Mouse (Mus musculus) right cerebral cortex, adult 2 months (tissue): ENCODE measurements at regions not wholly inside any gene's neighbourhood (a gene's known extent, or its start where the extent isn't known, plus 50 kb on each side); places are given as distances from the start of the nearest gene placed in this dataset.
A peak's percentile ranks its signal among the peaks of the same experiment; 100 is the strongest.

Source experiments
- DNase-seq, 2 experiments: peaks; one replicate each; pipeline ENCODE4 v3.0.0; 2021 to 2022; ENCODE audit warnings: low spot score in 2 of 2

DNA sequence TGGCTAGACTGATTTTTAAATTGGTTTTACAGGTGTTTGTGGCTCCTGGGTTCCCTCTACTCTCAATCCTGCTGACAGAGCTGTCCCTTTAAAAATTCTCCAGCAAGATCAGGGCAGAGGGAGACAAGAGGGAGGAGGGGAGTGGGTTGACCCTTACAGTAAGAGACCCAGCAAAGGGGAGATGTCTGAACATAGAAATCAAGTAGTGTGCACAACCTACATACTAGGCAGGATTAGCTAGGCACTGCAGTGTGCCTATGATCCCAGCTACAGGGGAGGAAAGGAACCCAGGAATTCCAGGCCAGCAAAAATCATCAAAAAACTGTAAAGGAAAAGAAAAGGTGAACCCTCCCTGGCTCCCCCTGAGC is 113.2 kb upstream of the Thy1 start:
- no peak for DNase-seq

DNA sequence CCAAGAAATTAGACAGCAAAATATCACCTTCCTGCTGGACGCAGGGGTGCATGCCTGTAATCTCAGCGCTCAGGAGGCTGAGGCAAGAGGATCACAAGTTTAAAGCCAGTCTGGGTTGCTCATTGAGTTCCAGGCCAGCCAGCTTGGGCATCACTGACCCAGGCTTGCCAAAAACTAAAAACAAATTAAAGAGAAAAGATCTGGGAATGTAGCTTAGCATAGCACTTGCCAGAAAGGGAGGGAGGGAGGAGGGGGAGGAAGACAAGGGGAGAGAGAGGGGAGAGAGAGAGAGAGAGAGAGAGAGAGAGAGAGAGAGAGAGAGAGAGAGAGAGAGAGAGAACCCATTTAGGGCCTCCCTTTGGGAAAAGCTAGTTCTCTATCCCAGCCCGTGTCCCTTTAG is 112.7 kb upstream of the Thy1 start:
- no peak for DNase-seq

DNA sequence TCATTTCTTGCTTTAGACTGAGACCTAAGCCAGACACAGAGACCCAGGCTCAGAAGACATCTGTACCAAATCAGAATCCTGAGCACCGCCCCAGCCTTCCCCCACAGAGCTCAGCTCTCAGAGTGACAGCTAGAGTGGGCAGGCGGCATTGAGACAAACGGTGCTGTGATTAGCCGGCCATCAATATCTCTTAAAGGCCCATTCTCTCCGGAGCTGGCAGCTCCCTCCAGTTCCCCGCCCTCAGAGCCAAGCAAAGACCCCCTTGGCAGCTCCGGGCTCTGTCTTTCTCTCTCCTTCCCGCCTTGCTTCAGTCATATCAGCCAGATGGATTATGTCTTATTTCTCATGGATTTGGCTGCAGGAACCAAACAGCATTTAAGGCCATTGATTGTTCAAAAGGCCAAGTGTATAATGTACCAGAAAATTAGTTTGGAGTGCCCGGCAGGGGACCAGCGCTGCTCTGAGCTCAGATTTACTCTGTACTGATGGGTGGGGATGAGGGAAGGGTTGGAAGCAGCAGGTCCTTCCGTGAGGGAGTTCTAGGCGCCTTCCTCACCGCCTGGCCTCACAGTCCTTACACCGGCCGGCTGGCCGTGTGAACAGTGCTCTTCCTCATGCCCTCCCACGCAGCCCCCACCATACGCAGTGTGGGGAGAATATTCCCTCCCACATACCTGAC is 109.0 kb upstream of the Thy1 start:
- no peak for DNase-seq

DNA sequence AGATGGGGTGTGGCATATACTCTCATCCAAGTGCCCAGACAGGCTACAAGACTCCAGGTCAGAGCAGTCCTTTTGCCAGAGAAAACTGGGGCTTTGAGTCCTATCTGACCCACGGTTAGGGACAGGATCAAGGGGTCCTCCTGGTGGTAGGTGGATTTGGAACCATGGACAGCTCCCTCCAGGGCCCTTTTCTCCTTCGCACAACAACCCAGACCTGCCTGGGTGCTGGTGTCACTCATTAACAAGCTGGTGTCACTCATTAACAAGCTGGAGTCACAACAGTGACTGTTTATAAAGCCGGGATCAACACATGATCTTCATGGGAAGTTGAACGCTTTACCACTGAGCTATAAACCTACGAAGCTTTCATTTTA is 108.5 kb upstream of the Thy1 start:
- DNase-seq = no peak

DNA sequence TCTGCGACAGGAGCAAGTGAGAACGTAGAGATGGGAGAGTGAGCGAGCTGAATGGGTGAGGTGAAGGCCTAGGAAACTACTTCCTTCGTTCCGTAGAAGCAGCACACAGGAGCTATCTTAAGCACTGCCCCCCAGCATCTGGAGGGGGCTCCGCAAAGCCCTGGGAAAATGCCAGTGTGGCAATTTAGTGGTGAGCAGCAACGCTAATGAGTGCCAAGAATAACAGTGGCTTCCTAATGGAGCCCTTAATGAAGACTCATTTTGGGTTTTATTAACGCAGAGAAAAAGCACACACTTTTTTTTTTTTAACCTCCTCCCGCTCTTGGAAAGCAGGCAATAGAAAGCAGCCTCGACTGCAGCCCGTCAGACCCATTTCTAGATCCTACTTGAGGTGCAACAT is 103.8 kb upstream of the Thy1 start:
- DNase-seq = no peak

DNA sequence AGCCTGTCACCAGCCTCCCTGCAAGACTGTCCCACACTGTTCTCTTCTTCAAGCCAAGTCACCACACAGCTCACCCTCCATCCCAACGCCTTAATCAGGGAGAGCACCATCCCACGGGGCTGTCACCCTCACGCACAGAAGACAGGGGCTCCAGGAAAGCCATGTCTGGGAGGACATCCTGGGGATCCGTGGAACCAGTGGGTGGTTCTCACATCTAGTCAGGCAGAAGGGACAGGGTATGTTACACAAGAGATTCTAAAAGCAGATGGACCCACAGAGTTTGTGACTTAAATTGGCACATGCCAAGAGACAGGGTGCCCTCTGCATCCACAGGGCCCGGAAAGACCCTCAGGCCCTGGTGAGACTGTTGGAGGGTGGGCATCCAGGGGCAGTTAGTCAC is 101.0 kb upstream of the Thy1 start:
- peak in 1 of 2 experiments; percentile 21 for DNase-seq

DNA sequence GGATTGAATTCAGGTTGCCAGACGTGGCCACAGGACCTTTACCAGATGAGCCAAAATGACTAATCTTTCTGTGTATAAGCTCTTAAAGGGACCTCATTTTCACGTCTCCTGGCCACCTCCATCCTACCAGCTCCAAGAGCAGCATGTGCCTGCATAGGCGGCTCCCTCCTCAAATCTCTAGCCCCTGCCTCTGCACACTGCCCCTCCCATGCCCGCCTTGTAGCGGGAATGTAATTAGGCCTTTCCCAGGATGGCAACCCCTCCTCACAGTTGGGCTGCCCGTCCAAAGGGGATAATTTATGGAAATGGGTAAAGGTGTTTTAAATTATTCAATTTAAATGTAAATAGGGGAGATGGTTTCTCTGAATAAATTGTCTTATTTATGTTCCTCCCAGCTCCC is 99.7 kb upstream of the Thy1 start:
- no peak for DNase-seq

DNA sequence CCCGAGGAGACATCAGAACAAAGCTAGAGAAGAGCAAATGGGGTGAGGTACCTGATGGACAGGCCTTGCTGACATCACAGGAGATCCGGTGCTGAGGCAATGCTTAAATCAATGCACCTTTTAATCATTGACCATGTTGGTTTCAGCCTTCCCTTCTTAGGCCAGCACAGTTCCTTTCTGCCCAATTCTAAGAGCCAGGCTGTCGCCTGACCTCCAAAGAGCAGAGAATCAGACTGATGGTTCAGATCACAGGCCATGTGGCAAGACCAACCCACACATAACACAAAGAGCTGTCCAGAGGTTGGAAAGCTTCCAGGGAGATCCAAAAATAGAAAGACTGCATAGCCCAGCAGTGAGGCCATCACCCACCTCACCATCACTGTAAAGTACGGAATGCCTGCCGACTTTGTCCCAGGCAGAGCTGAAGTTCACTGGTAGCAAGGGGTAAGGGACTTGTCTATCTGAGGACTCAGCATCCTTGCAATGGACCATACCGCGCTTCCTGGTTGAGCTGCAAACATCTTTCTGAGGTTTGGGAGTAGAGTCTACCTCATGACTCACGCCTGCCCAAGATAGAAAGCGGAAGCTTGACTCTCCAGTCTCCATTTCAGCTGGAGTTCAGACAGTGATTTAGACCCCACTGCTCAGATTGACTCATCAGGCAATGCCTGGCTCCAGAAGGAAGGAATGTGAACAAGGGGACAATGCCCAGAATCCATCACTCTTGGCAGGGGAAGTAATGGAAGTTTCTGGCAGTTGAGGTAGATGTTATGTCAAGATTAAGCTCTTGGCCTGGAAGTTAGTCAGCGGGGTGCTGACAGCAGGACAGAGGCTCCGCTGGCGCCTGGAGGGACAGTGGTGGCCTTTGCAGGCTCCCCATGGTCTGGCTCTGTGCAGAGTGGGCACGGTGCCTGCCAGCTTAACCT is 98.1 kb upstream of the Thy1 start:
- no peak for DNase-seq

DNA sequence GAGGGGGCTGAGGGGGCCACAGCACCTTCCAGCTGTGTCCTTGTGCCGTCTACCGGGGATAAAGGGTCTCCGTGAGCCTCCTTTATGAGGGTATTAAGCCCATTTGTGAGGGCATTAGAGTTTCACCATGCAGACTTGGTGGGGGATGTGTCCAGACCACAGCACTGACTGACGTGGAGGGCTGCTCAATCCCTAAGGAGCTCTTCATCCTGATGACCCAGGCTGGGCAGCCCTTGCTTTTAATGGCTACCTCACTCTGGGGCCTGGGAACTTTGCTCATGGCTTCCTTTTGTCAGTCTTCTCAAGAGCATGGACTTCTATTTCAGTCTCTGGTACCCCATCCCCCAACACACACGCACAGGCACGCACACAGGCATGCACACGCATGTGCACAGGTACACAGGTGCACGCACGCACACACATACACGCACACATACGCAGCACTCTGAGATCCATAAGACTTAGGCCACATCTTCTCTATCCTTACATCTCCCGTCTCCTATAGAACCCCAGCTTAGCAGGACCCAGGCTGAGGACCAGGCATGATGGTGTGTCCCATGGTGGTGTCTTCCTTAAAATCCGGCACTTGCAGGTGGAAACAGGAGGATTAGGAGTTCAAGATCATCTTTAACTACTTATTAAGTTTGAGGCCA is 97.1 kb upstream of the Thy1 start:
- no peak for DNase-seq

DNA sequence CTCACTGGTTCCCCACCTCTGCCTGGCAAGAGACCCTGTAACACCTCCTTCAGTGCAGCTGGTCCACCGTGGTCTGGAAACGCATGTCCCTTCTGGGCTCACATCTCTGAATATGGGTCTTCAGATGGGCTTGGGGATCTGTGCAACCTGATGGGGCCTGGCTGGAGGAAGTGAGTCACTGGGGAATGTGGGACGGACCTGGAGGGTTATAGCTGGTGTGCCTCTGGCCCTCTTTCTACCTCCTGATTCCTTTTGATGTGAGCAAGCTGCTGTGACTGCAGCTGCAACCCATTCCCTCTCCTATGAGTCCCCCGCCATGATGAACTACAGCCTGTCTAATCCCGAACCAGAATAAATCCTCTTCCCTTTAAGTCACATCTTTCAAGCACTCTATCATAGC is 96.1 kb upstream of the Thy1 start:
- DNase-seq = no peak

DNA sequence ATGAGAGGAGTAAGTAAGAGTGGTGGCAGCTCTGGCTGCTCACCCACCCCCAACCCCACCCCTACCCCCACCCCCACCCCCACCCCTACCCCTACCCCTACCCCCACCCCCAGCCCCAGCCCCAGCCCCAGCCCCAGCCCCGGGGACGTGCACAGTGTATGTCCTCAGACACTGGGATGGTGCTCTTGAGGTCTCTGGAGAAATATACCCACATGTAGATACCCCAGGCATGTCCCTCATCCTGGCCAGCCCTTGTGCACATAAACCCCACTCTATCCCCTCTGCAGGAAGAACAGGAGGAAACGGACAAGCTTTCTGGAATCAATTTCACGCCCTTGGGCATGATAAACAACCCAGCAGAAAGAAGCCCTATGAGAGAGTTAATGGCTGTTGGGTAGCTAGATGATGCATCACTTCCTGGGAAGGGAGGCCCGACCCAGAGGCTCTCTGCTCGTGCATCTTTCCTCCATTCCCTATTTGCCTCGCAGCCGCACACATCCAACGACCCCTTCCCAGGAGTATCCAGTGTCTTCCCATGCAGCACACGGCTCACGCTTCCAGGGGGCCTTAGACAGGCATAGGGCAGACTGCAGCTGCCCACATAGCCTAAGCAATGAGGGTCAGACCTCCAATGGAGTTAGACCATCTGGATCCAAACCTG is 95.6 kb upstream of the Thy1 start:
- no peak for DNase-seq

DNA sequence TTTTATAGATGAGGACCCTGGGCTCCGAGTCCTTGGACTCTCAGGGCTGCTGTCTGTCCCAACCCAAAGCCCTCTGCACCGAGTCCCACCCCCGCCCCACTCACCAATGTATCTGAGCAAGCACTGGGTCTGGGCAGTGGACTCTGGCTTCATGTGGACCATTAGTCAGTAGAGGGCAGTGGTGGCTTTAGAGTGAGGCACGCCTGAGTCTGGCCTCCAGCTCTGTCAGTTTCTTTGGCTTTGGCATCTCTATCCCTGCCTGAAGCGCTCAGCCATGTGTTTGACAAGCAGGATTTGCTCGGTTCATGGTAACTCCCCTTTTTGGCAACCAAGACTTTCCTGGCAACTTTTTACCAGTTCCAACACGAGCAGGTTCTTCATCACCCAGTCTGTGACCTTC is 90.1 kb upstream of the Thy1 start:
- DNase-seq = no peak

DNA sequence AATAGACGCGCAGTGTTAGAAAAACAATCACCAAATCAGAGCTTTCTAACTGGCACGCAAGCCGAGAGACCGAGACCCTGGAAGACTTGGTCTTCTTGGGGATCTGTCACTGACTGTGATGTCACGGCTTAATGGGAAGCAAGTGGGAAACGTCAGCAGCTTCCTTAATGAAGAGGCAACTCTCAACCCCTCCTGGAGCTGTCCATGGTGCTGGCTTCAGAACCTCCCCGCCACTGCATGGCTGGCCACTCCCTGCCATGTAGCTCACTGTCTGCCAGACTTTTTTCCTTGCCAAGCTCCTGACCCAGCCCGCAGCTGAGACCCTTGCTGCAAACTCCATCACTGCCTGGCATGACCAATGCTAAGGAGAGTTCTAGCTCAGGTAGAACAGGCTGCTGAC is 83.6 kb upstream of the Thy1 start:
- no peak for DNase-seq

DNA sequence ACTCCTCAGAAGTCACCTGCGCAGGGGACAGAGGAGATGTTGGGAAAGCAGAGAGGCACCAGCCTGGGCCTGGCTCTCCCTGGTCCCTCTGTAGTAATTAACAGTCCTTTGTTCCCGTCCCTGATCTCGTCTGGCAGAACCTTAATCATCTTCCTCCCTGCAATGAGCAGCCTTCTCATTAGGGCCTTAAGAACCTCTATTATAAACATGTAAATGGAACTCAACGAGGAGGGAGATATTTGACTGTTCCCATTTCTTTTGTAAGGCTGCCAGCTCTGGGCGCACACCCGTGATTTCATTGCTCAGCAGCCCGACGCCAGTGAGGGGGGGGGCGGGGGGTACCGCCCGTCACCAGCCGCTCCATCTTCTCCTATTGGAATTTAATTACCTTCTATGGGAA is 81.8 kb upstream of the Thy1 start:
- DNase-seq = peak in 1 of 2 experiments; percentile 32

DNA sequence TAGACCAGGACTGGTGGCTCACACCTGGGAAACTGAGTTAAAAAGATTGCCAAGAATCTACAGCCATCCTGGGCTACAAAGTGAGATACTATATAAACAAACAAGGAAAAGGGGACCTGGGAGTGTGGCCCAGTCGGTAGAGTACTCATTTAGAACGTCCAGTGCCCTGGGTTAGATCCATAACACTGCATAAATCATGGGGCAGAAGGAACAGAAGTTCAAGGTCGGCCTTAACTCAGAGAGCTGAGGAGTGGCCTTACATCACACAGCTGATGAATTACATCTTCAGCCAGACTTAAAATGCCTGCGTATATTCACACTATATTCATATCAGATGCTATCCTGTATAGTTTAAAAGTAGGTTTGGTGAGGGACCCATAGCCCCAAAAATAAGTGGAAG is 78.0 kb upstream of the Thy1 start:
- no peak for DNase-seq

DNA sequence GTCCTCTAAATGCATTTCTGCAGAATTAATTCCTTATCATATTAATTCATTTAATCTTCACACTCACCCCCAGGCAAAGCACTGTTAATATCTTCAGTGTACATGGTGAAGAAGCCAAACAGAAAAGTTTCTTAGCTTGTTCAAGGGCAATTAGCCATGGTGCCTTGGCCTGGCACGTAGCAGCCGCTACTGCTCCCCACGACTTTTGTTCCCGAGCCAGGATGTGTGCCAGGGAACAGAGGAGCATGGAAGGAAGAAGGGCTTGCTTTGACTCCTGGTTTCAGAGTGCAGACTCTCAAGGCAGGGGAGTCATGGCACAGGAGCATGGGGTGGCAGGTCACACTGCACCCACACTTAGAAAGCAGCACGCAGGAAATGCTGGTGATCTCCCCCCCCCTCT is 77.4 kb upstream of the Thy1 start:
- no peak for DNase-seq

DNA sequence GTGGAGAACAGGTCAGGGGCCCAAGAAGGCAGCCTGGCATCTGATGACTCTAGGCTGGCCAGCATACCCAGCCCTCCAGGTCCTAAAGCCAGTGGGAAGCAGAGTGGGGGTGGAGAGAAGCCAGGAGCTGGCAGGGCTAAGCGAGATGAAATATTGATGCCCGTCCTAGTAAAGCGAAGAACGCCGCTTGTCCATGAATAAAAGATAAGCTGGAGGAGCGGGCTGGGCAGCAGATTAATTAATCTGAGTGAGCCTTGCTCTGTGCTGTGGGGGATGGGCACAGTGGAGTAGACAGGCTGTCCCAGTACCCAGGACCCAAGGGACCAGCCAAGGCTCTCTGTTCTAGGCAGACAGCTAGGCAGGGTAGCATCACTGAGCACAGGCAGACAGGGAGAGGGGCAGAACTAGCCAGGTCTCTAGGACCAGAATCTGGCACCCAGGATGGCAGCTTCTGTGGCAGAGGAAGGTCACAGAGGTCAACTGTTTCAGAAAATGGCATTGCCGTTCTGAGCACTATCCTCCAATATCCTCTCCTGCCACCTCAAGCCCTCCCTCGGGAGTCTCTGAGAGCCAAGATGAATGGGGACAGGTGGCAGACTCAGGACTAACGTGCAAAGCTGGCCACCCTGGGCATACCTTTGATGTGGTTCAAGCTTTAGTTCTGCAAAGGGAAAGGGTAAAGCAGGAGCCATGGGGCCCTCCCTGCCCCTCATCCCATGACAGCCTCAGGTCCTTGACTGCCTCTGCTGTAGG is 73.0 kb upstream of the Thy1 start:
- no peak for DNase-seq

DNA sequence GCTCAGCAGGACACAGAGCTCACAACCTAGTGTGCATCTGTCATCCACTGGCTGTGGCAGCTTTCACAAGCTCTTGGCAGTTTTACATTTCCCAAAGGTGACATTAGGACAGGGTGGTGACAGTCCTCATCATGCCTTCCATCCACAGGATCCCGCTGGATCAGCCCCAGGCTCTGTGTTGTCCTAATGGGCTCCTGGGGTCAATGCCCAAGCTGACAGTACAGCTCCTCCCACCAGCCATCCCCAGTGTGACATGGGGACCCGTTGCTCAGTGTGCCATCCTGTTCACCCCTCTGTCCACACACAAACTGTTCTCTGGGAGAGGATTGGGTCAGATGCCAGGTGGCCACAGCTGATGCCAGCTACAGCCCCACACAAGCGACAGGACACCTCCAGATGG is 72.3 kb upstream of the Thy1 start:
- DNase-seq = no peak

DNA sequence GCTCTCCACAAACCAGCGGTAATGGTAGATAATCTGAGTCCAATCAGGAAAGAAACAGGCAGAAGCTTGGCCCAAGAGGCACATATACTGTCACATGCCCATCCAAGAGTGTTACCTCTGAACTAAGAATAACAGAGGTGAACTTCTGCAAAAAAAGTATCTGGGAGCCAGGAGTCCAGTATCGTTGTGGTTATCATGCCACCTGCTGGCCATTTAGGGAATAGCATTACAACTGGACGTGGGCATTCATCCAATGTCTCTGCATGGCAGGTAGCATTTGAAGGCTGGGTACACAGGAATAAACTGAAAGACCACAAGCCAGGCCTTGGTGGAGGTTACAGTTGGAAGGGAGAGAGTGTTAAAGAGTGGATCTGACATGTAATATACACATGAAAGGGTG is 70.9 kb upstream of the Thy1 start:
- DNase-seq = peak; percentile 86 to 87

DNA sequence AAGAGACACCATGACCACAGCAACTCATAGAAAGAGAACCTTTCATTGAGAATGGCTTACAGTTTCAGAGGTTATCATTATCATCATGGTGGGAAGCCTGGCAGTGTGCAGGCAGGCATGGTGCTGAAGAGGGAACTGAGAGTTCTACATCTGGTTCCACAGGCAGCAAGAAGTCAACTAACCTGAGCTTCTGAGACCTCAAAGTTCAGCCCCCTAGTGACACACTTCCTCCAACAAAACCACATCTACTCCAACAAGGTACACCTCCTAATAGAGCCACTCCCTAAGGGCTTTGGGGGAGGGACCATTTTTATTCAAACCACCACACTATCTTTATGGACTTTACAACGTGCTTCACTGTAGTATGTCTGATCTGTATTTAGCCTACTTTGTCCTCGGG is 67.8 kb upstream of the Thy1 start:
- DNase-seq = no peak

DNA sequence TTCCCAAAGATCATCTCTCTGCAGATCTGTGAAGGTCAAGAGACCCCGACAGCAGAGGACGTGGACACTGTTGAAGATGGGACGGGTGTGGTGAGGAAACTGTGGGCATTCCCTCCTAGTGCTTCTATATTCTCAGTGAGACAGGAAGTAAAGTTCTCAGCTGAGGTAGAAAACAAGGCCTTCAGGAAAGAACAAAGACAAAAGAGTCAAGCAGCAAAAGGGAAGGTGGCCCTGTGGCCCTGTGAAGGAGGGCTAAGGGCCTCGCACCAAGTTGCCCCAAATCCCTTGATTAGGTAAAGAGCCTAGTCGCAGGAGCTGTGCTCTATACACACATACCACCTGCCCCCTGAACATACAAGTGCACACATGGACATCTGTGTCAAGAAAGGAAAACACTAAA is 66.8 kb upstream of the Thy1 start:
- DNase-seq = no peak

DNA sequence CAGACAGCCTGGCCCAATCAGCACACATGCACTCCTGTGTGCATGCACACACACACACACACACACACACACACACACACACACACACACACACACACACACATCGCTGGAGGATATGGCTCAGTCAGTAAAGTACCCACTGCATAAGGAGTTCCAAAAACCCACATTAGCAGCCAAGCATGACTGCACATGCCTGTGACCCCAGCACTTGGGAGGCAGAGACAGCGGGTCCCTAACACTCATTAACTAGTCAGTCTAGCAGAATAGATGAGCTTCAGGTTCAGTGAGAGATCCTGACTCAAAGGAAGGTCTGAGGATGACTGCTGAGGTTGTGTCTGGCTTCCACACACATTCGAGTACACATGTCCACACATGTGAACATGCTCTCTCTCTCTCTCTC is 65.4 kb upstream of the Thy1 start:
- no peak for DNase-seq
